Mouse (Mus musculus): ENCODE measurements around the gene Astn2.

DNA sequence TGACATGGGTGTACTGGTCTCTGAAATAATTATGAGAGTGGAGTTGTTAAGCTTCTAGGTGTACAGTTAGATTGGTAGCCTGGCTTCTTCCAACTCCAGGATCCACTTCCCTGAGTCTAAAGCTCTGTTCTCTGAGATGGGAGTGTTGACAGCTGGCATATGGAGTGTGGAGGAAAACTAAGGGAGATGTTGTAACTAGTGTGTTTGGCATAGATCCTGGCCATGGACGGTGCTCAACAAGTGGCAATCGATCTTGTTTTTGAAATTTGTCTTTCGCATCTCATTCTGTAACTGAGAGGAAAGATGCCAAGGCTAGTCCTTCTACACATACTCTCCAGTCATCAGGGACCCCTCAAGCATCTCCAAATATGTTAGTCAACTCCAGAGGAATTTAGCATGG is 1031.7 kb downstream of the Astn2 start:
- no peak for TF ChIP-seq CTCF (IDR thresholded peaks at IDR 0.05; ENCODE audit: control insufficient read depth, insufficient read depth, low read length)
- TF ChIP-seq POLR2A (IDR thresholded peaks at IDR 0.05; ENCODE audit: borderline replicate concordance, control insufficient read depth, low read depth, low read length): no peak

Measured in bone marrow, adult 2 months (tissue).